Comparison of ENCODE assay signal across 8 mouse cellular contexts in genomic region chr1:72825286-72825685, GRCm38 (mm10). TPM values are rescaled to one million over a fixed set of nuclear protein-coding genes. Genes with fewer than 3 reads are reported as not detected.
A peak's percentile ranks its signal among the peaks of the same experiment; 100 is the strongest.
DNase-seq lines count a peak whose midpoint lies in the region; TF ChIP-seq lines count a peak whose summit lies in the region.

No protein-coding gene starts in this region.

- intact Hi-C loops in gastrocnemius, postnatal 14 days (cut with DNase I; ENCODE audit: low total_unique reads) = no loop called here
- intact Hi-C loops in heart, postnatal 10 days (cut with DNase I) = no loop called here

- peak overlapping the region; percentile 73 for H3K4me3 ChIP-seq in ES-Bruce4 (ENCODE audit: low read depth, low read length)

- H3K9ac ChIP-seq in ES-Bruce4 (ENCODE audit: low read depth, poor library complexity, severe bottlenecking) = peak overlapping the region; percentile 69

- TF ChIP-seq EP300 in ES-Bruce4 (IDR thresholded peaks at IDR 0.05; ENCODE audit: insufficient read depth, low read depth, low read length) = 0 out of 2 replicates have a peak, but pooled peaks have one; percentile 10

- peaks cover 13% of the 10 kb centered on the region for H3K4me1 ChIP-seq in ES-Bruce4 (ENCODE audit: control insufficient read depth, insufficient read depth, low read length)

- no peak for TF ChIP-seq POLR2A in ES-Bruce4 (IDR thresholded peaks at IDR 0.05; ENCODE audit: insufficient read depth, low read length)

- no peaks in the 10 kb centered on the region for H3K27me3 ChIP-seq in ES-Bruce4 (ENCODE audit: control insufficient read depth, insufficient read depth, low read length, poor library complexity, severe bottlenecking)

- H3K9me3 ChIP-seq in ES-Bruce4 (replicated peaks; ENCODE audit: control insufficient read depth, insufficient read depth, low read length, poor library complexity, severe bottlenecking) = no peaks in the 10 kb centered on the region

- peak; percentile 34 for DNase-seq in gastrocnemius, postnatal 14 days
- no peak for DNase-seq in gastrocnemius, adult 8-10 months (ENCODE audit: low spot score in 2 of 2)
- DNase-seq in heart, postnatal 10 days = peak; percentile 8 to 11
- peak; percentile 63 for DNase-seq in mesoderm, embryonic 11.5 days (ENCODE audit: low read depth, low spot score)
- DNase-seq in ovary, postnatal 10 days (ENCODE audit: low spot score) = no peak
- DNase-seq in layer of hippocampus, postnatal 10 days (ENCODE audit: low spot score in 2 of 2) = no peak
- DNase-seq in urinary bladder, postnatal 4 days (ENCODE audit: low spot score in 2 of 2) = no peak

- H3K36me3 ChIP-seq in ES-Bruce4 (ENCODE audit: control insufficient read depth, insufficient read depth, low read length, poor library complexity, severe bottlenecking) = peaks cover 3% of the 10 kb centered on the region; the same call in 1 of the 2 replicates

- TF ChIP-seq CTCF in ES-Bruce4 (IDR thresholded peaks at IDR 0.05; ENCODE audit: low read depth, low read length) = no peak

- H3K27ac ChIP-seq in ES-Bruce4 (ENCODE audit: insufficient read depth, low read length) = no peak overlapping the region

RNA-seq across cellular contexts. Expression of gene Igfbp2, which starts 1.0 kb away (rescaled TPM):
- 1 to 10 TPM; 2.5 to 3.1 TPM for total RNA-seq in gastrocnemius, postnatal 14 days (2021)
- under 1 TPM in 3 of 4 experiments, not detected in 1; 0.21 to 0.53 (median 0.29) TPM for total RNA-seq in gastrocnemius, adult 8-10 months (2022)
- 537 and 588 TPM in 2 replicates for polyA plus RNA-seq in ES-Bruce4 (2011; ENCODE audit: insufficient read depth, insufficient read length, low read depth, missing spikeins)
- 1 to 10 TPM in 1 of 2 experiments, under 1 TPM in 1; 0.86 to 2.1 TPM for total RNA-seq in heart, postnatal 10 days (2021)
- 100 to 1,000 TPM; 106 to 129 TPM for total RNA-seq in layer of hippocampus, postnatal 10 days (2021)

RNA-seq across cellular contexts. Expression of gene Igfbp5, which starts 49.4 kb away (rescaled TPM):
- 100 to 1,000 TPM; 254 to 324 TPM for total RNA-seq in gastrocnemius, postnatal 14 days (2021)
- 100 to 1,000 TPM; 100 to 289 (median 178) TPM for total RNA-seq in gastrocnemius, adult 8-10 months (2022)
- 0.99 TPM in 2 replicates for polyA plus RNA-seq in ES-Bruce4 (2011; ENCODE audit: insufficient read depth, insufficient read length, low read depth, missing spikeins)
- total RNA-seq in heart, postnatal 10 days (2021) = 100 to 1,000 TPM; 152 to 192 TPM
- 10 to 100 TPM; 76.0 to 83.6 TPM for total RNA-seq in layer of hippocampus, postnatal 10 days (2021)

Comparison
In these comparisons a context has a peak if more than half of its experiments do, and no peak if none do; other contexts are left out.
1. DNase-seq: peak in gastrocnemius, postnatal 14 days (single experiment), heart, postnatal 10 days (2 of 2) and mesoderm, embryonic 11.5 days (single experiment); none in gastrocnemius, adult 8-10 months (0 of 2), ovary, postnatal 10 days (single experiment), layer of hippocampus, postnatal 10 days (0 of 2) and urinary bladder, postnatal 4 days (0 of 2).
2. RNA of gene Igfbp2, which starts 1.0 kb away (total RNA-seq): 106 to 129 TPM in layer of hippocampus, postnatal 10 days; 2.5 to 3.1 TPM in gastrocnemius, postnatal 14 days, 0.86 to 2.1 TPM in heart, postnatal 10 days and 0.21 to 0.53 TPM in gastrocnemius, adult 8-10 months; every median in the first group is over 10 times any median in the second.